Mouse (Mus musculus) spleen, postnatal 36 days (tissue): ENCODE measurements around the gene Ndc80.
"Not testable (repeated sequence)": the region's sequence is repeated elsewhere in the genome, so short reads cannot be mapped to it uniquely, and the experiment has no call there.

ENCODE experiments used
- DNase-seq, 2 experiments: peaks; one replicate each; pipeline ENCODE4 v3.0.0; 2022; ENCODE audit warnings: low spot score in 2 of 2, mixed read lengths in 1 of 2

The Ndc80 gene

DNA sequence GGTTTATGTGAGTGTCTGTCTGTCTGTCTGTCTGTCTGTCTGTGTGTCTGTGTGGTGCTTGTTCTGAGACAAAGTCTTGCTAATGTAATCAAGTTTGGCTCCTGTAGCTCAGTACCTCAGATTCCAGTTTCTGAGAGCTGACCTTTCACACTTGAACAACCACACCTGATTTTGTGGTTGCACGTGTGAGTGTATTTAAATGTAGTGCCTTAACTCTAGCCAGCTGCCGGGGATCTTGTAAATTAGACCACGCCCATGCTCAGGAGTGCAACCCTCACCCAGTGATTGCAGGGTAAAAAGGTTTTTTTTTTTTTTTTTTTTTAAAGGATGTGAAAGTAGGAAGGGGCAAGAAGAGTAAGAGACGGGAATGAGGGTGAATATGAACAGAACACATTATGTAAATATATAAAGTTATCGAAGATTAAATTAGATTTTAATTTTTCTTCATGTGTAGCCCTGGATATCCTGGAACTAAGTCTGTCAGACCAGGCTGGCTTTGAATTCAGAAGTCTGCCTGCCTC is 47.2 kb downstream of the Ndc80 start:
- DNase-seq: peak; percentile 88 to 91

DNA sequence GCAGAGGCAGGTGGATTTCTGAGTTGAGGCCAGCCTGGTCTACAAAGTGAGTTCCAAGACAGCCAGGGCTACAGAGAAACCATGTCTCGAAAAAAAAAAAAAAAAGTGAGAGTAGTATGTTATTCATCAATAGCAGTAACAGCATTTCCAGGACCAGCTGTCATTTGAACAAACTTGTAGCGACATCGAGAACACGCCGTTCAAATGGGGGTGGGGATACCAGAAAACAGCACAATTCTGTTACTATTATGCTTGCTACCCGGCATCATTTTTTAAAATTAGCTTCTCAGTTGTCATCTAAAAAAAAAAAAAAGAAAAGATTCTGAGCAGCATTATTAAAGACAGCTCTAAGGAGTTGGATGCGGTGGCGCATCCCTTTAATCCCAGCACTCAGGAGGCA is 49.2 kb downstream of the Ndc80 start:
- no peak for DNase-seq

DNA sequence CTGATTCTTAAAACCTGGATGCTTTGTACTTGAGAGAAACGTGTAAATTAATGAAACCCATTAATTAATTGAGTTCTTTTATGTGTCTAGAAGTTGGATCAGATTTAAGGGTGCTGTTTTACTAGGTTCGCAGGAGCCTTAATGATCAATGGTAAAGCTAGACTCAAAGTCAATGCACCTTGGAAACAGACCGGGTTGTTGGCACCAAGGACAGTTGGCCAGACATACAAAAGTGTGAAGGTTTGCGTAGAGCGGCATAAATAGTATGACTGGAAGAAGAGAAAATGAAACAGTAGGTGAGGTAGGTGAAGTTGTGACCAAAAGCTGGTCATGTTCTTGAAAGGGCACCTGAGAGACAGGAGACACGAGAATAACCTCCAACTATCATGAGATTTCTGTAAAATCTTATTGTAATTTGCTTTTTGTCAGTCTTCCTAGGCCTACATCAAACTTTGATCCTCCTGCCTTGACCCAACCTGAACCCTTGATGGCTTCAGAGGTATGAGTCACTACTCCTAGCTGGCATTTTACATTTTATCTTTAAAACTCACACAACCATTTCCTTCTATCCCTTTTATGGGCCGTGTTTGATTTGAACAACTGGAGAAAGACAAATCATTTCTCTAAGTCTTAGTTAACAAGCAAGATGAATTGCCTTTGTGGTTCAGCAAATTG is 50.2 kb downstream of the Ndc80 start:
- DNase-seq: no peak

DNA sequence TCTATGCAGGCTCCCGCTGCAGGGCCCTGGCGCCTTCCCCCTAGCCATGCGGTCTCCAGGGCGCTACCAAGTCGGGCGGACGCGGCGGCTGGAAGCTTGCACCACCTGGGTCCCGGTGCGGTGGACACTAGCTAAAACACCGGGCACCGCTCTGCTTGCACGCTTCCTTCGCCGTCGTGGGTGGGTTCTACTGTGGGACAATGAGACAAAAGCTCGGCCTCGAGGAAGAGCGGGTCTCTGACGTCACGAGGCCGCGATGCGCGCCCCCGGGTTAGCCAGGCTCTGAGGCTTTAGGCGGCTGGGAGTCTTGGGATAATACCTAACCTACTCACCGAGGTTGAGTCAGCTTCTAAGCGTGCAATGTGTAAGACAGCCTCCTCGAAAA is 51.0 kb downstream of the Ndc80 start:
- peak; percentile 58 to 70 for DNase-seq

DNA sequence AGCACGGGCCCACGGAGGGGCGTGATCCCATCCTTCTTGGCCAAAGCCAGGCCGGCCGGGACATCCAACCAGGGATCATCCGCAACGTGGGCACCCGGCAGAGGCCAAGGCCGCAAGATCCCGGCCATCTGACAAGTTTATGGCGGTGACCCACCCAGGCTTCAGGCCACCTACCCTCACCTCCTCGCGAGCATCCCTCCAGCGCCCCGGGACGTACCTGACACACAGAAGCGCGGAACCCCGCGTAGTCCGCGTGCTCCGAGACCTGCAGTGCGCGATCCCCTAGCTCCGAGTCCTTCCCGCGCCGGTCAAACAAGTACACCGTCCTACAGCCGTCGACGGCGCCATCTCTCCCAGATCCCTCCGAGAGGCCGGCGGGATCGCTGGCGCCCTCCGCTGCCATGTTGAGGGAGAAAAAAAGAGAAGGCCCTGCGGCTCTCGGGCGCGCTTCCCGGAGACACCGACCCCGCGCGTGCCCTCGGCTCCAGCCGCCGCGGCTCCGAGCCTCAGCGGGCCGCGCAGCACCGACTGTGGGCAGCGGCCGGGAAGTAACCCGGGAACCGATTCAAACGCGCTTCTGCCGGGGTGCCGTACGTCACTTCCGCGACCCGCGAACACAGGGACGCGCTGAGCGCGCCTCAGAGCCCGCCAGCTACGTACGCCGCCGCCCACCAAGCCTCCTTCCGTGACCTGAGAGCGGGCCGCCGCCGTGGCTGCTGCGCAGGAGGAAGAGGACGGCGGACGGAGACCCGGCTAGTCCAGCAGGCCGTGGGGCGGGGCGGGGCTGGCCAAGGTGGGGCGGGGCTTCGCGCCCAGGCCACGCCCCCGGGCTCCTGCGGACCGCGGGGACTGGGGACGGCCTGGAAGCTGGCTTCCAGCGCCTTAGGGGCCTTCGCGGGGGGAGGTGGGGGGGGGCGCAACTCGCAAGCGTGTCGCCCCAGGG is 51.6 kb downstream of the Ndc80 start, which contains the start of gene Smchd1:
Smchd1 (minus strand) TSS at position 582 of the 943 bp plus-strand sequence.
- peak; percentile 97 to 98 for DNase-seq

DNA sequence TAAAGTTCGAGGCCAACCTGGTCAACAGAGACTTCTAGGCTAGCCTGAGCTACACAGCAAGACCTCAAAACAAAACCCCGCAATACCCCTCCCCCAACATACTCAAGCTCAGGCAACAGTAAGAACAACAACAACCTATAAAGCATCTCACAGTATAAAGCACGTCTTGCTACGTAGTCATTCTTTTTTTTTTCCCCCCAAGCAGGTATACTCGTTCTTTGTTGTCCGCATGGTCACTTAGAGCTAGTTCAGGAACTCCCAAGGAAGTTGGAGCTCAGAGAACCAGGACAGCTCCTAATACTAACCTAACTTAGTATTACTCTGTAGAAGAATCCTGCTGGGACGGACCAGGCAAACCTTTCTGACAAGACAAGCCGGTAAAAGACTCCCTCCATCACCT is 52.5 kb downstream of the Ndc80 start:
- no peak for DNase-seq

DNA sequence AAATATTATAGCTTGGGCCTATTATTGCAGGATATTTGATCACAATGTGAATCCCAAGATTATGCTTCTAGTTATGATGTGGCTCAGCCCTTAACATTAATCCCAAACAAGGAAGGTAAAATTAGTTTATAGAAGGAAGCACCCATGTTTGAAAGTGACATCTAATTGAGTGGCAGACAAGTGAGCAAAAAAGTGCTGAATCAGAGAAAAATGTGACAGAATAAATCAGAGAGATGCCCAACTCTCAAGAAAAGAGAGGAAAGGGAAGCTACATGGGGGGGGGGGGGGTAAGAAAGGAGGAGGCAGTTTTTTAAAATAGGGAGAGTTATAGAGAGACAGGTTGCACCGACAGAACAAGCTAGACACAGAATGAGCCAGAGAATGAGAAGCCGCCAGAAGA is 55.4 kb downstream of the Ndc80 start:
- no peak for DNase-seq

DNA sequence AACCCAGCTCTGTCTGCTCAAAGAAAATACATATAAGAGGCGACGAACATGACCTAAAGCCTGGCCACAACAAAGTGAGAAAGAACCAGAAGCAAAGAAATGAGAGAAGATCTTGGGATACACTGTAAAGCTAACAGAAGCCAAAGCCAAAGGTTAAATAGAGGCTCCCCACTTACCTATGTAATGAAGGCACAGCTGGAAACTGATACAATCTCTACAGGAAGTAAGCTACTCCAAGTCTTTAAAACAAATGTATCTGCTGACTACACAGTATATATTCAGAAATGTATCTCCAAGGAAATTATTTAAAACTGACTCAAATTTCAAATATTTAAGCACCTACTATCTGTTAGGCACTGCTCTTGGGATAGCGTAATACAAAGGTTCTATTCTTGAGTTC is 66.3 kb downstream of the Ndc80 start:
- no peak for DNase-seq

DNA sequence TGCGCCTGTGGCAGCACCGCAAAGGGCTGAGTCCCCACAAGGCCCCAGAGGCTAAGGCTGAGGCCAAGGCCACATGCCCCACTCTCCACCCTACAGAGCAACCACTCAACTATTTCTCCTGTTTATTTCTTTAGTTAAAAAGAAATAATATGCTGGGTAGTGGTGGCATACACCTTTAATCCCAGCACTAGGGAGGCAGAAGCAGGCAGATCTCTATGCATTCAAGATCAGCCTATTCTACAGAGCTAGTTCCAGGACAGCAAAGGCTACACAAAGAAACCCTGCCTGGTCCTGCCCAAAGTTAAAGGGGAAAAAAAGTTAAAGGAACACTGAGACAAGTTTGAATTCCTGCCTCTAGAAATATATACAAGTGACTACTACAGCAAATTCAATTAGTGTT is 66.8 kb downstream of the Ndc80 start, which contains the start of gene Gm4707:
Gm4707 (minus strand) TSS at position 101 of the 400 bp plus-strand sequence.
- DNase-seq: no peak

DNA sequence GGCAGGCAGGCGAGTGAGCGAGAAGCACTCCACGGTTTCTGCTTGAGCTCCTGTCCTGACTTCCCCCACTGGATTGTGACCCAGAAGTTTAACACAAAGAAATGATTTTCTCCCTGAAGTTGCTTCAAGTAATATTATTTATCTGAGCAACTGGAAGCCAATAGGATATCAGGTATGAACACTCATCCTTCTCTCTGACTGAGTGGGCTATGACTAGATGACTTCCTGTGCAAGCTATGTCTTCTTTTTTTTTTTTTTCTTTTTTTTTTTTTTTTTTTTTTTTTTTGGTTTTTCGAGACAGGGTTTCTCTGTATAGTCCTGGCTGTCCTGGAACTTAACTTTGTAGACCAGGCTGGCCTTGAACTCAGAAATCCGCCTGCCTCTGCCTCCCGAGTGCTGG is 69.3 kb downstream of the Ndc80 start:
- DNase-seq: not testable (repeated sequence)
